Mouse (Mus musculus): ENCODE measurements around the gene Snx19. TPM values are rescaled to one million over a fixed set of nuclear protein-coding genes. Genes with fewer than 3 reads are reported as not detected.

The Snx19 gene
- 22.3 TPM for total RNA-seq (2023)

GRCm38 (mm10) chr9:30426882-30427632 is at the start of gene Snx19:
TSS of gene Snx19 (plus strand) at chr9:30427108.

Measured in CD4-positive naive resting alpha-beta T cell, adult 57 days (primary cell).